20 mouse cellular contexts compared by ENCODE assay signal in the genomic region with DNA sequence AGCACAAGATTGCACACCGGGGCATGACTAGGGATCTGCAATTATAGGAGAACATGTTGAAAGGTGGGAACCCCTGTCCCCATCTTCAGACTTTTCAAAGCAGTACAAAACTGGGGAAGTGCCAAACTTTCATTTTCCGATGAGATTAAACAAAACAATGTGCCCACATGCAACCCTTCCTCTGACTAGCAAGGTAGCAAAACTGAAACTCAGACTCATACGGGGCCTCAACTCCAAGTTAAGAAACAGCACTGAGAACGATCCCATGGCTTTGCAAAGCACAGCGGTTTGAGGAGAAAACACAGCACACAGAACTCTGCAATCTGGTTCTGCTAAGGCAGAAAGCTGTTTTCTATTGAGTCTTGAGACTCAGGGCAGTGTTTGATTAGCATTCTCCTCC.
DNase-seq lines count a peak whose midpoint lies in the region; ATAC-seq and TF ChIP-seq lines count a peak whose summit lies in the region.
"Had no signal": no experiment of that assay in that cellular context is flagged by ENCODE, and none has a peak within 500 bp of the region (broad histone marks: within the 10 kb centered on the region; RNA-seq: fewer than 3 reads in every experiment).

No protein-coding gene starts in this region.

- peaks cover 4% of the 10 kb centered on the region; the same call in 1 of the 2 replicates for H3K9me3 ChIP-seq in embryonic facial prominence, embryonic 13.5 days
- no peaks in the 10 kb centered on the region for H3K9me3 ChIP-seq in embryonic facial prominence, embryonic 10.5 days
- no peaks in the 10 kb centered on the region for H3K9me3 ChIP-seq in MEL (replicated peaks; ENCODE audit: insufficient read depth, low read length)
- H3K9me3 ChIP-seq in embryonic facial prominence, embryonic 14.5 days (ENCODE audit: control insufficient read depth, low read length), result no peaks in the 10 kb centered on the region

- ATAC-seq in embryonic facial prominence, embryonic 13.5 days (ENCODE audit: insufficient number of reproducible peaks, insufficient read depth, low FRiP score, low TSS enrichment, low read depth), result no peak
- no peak for ATAC-seq in embryonic facial prominence, embryonic 14.5 days (ENCODE audit: low read depth)
- ATAC-seq: forebrain, embryonic 14.5 days; forebrain, embryonic 16.5 days had no signal

- no peak overlapping the region for H3K4me2 ChIP-seq in embryonic facial prominence, embryonic 13.5 days
- H3K4me2 ChIP-seq in embryonic facial prominence, embryonic 14.5 days (ENCODE audit: low read depth, low read length), result no peak overlapping the region
- H3K4me2 ChIP-seq in myocyte (ENCODE audit: low read depth), result peak overlapping the region; percentile 12

- TF ChIP-seq CTCF in MEL (IDR thresholded peaks at IDR 0.05 in 2 of 3, conservative IDR thresholded peaks at IDR 0.05 in 1 of 3; ENCODE audit: control insufficient read depth in 1 of 3, insufficient read depth in 1 of 3, low read depth in 2 of 3, low read length in 3 of 3, poor library complexity in 1 of 3, severe bottlenecking in 1 of 3), result no peak
- no peak for TF ChIP-seq CTCF in left cerebral cortex, adult 2 months (IDR thresholded peaks at IDR 0.05)

- no peak overlapping the region for H3ac ChIP-seq in myocyte (ENCODE audit: control insufficient read depth, insufficient read length)

- no peaks in the 10 kb centered on the region for H3K36me3 ChIP-seq in embryonic facial prominence, embryonic 13.5 days
- H3K36me3 ChIP-seq in embryonic facial prominence, embryonic 10.5 days (replicated peaks), result no peaks in the 10 kb centered on the region
- H3K36me3 ChIP-seq in MEL (ENCODE audit: control insufficient read depth in 1 of 2, insufficient read depth in 2 of 2, low read length in 2 of 2) (no peaks in the 10 kb centered on the region), myocyte (ENCODE audit: control insufficient read depth, insufficient read depth) (no peaks in the 10 kb centered on the region)
- H3K36me3 ChIP-seq in embryonic facial prominence, embryonic 14.5 days (ENCODE audit: control insufficient read depth, insufficient read depth, low read length), result no peaks in the 10 kb centered on the region

- WGBS in embryonic facial prominence, embryonic 13.5 days, result 48% methylated on average over 5 of the region's 5 CpGs
- WGBS in embryonic facial prominence, embryonic 10.5 days, result 87% methylated on average over 5 of the region's 5 CpGs
- 62% methylated on average over 5 of the region's 5 CpGs for WGBS in embryonic facial prominence, embryonic 14.5 days

- TF ChIP-seq EP300 in MEL (IDR thresholded peaks at IDR 0.05; ENCODE audit: low read depth in 1 of 2, low read length in 2 of 2), result no peak

- H3K79me2 ChIP-seq in MEL (ENCODE audit: control insufficient read depth, insufficient read depth, low read length, poor library complexity) (no peaks in the 10 kb centered on the region), myocyte (ENCODE audit: control insufficient read depth, insufficient read depth) (no peaks in the 10 kb centered on the region)

- TF ChIP-seq RAD21 in MEL (IDR thresholded peaks at IDR 0.05; ENCODE audit: low read depth, low read length), result no peak

- intact Hi-C loops in left cerebral cortex, adult 2 months (cut with DNase I), result no loop called here

- H3K27ac ChIP-seq in embryonic facial prominence, embryonic 13.5 days, result peak overlapping the region; percentile 48; the same call in 1 of the 2 replicates
- H3K27ac ChIP-seq in embryonic facial prominence, embryonic 10.5 days (replicated peaks), result no peak overlapping the region
- no peak overlapping the region for H3K27ac ChIP-seq in MEL (ENCODE audit: control insufficient read depth, low read depth, low read length)
- H3K27ac ChIP-seq in embryonic facial prominence, embryonic 14.5 days (replicated peaks; ENCODE audit: low read depth, low read length), result peak overlapping the region; percentile 34; the same call in 1 of the 2 replicates
- H3K27ac ChIP-seq in left cerebral cortex, adult 2 months, result no peak overlapping the region

- H3K4me3 ChIP-seq in embryonic facial prominence, embryonic 13.5 days, result no peak overlapping the region
- no peak overlapping the region for H3K4me3 ChIP-seq in embryonic facial prominence, embryonic 10.5 days
- H3K4me3 ChIP-seq in MEL (ENCODE audit: control insufficient read depth in 1 of 2, insufficient read depth in 1 of 2, low read depth in 2 of 2, low read length in 2 of 2) (no peak overlapping the region; a peak in 1 of 4 replicates), myocyte (no peak overlapping the region)
- H3K4me3 ChIP-seq in embryonic facial prominence, embryonic 14.5 days (ENCODE audit: low read depth, low read length), result no peak overlapping the region
- H3K4me3 ChIP-seq in left cerebral cortex, adult 2 months, result no peak overlapping the region

- TF ChIP-seq POLR2A in MEL (IDR thresholded peaks at IDR 0.05; ENCODE audit: control insufficient read depth in 1 of 2, insufficient read depth in 1 of 2, low read depth in 1 of 2, low read length in 2 of 2, poor library complexity in 1 of 2) (no peak), myocyte (IDR thresholded peaks at IDR 0.05; ENCODE audit: insufficient read length, low read depth) (no peak)

- no peaks in the 10 kb centered on the region for H3K27me3 ChIP-seq in embryonic facial prominence, embryonic 13.5 days
- H3K27me3 ChIP-seq in embryonic facial prominence, embryonic 10.5 days (replicated peaks; ENCODE audit: low read depth, poor library complexity, severe bottlenecking), result no peaks in the 10 kb centered on the region
- H3K27me3 ChIP-seq in MEL (ENCODE audit: control insufficient read depth in 1 of 2, insufficient read depth in 2 of 2, low read length in 2 of 2), result no peaks in the 10 kb centered on the region
- H3K27me3 ChIP-seq in embryonic facial prominence, embryonic 14.5 days (replicated peaks; ENCODE audit: control insufficient read depth, insufficient read depth, low read length), result no peaks in the 10 kb centered on the region
- H3K27me3 ChIP-seq in myocyte (ENCODE audit: control insufficient read depth, insufficient read depth, insufficient read length), result no peaks in the 10 kb centered on the region

- no peak overlapping the region for H3K9ac ChIP-seq in embryonic facial prominence, embryonic 13.5 days
- no peak overlapping the region for H3K9ac ChIP-seq in MEL (ENCODE audit: control insufficient read depth, low read depth, low read length, poor library complexity, severe bottlenecking)
- no peak overlapping the region for H3K9ac ChIP-seq in embryonic facial prominence, embryonic 14.5 days (ENCODE audit: low read depth, low read length)

- no peak for DNase-seq in embryonic facial prominence, embryonic 10.5 days (ENCODE audit: low spot score)
- DNase-seq in MEL (ENCODE audit: low read depth, low spot score), result peak; percentile 1
- no peak for DNase-seq in embryonic facial prominence, embryonic 14.5 days (ENCODE audit: low spot score)
- DNase-seq in embryo, embryonic 9.5 days (ENCODE audit: extremely low spot score), result no peak
- no peak for DNase-seq in left cerebral cortex, adult 2 months (ENCODE audit: extremely low spot score in 1 of 2, low spot score in 2 of 2)
- no peak for DNase-seq in urinary bladder, postnatal 10 days (ENCODE audit: low spot score)
- DNase-seq: adrenal gland, adult 2 months; adrenal gland, postnatal 10 days; adrenal gland, postnatal 25 days; cerebellum, adult 11 months; cerebellum, adult 18-20 months; cerebellum, adult 8-10 months; cerebellum, adult 9-11 months; cerebellum, postnatal 14 days; cerebellum, postnatal 36 days; embryo, embryonic 11 days had no signal

- peaks cover 27% of the 10 kb centered on the region for H3K4me1 ChIP-seq in embryonic facial prominence, embryonic 13.5 days
- H3K4me1 ChIP-seq in embryonic facial prominence, embryonic 10.5 days, result peaks cover 4% of the 10 kb centered on the region; the same call in 1 of the 2 replicates
- no peaks in the 10 kb centered on the region for H3K4me1 ChIP-seq in MEL (ENCODE audit: control insufficient read depth in 1 of 2, insufficient read depth in 2 of 2, low read length in 2 of 2)
- 0 out of 2 replicates have a peak, but pooled peaks cover 4% of the 10 kb centered on the region for H3K4me1 ChIP-seq in embryonic facial prominence, embryonic 14.5 days (ENCODE audit: control insufficient read depth, insufficient read depth, low read length)

TF ChIP-seq in MEL, 35 proteins besides CTCF, POLR2A, EP300 and RAD21 (continues in another document):
- TF ChIP-seq ETS1 (IDR thresholded peaks at IDR 0.05; ENCODE audit: low read depth, low read length) (no peak), MAZ (IDR thresholded peaks at IDR 0.05; ENCODE audit: low read depth, low read length) (no peak), USF2 (IDR thresholded peaks at IDR 0.05; ENCODE audit: borderline replicate concordance in 1 of 2, insufficient read depth in 1 of 2, low read depth in 1 of 2, low read length in 2 of 2) (no peak), POLR2AphosphoS2 (IDR thresholded peaks at IDR 0.05; ENCODE audit: low read length) (no peak), SIN3A (IDR thresholded peaks at IDR 0.05; ENCODE audit: low read length) (no peak), KAT2A (conservative IDR thresholded peaks at IDR 0.05; ENCODE audit: low read depth, low read length) (no peak), GATA1 (IDR thresholded peaks at IDR 0.05; ENCODE audit: low read depth, low read length) (no peak), BHLHE40 (IDR thresholded peaks at IDR 0.05; ENCODE audit: borderline replicate concordance, low read depth, low read length) (no peak), CHD2 (IDR thresholded peaks at IDR 0.05; ENCODE audit: low read length) (no peak), ZMIZ1 (IDR thresholded peaks at IDR 0.05; ENCODE audit: low read depth, low read length) (no peak), POLR2AphosphoS5 (IDR thresholded peaks at IDR 0.05; ENCODE audit: borderline replicate concordance, low read depth, low read length) (no peak)

TF ChIP-seq in myocyte, 11 proteins besides CTCF, POLR2A, EP300 and RAD21:
- no peak for TF ChIP-seq CEBPB (IDR thresholded peaks at IDR 0.05; ENCODE audit: insufficient read depth, poor library complexity, severe bottlenecking)
- no peak for TF ChIP-seq E2F4 (IDR thresholded peaks at IDR 0.05; ENCODE audit: insufficient read depth)
- TF ChIP-seq TCF3 (IDR thresholded peaks at IDR 0.05; ENCODE audit: insufficient read length, low read depth), result no peak
- TF ChIP-seq POLR2AphosphoS2 (IDR thresholded peaks at IDR 0.05; ENCODE audit: insufficient read length, low read depth), result no peak
- no peak for TF ChIP-seq MYOD1 (IDR thresholded peaks at IDR 0.05; ENCODE audit: control insufficient read depth in 1 of 3, insufficient read length in 2 of 3, low read depth in 2 of 3)
- no peak for TF ChIP-seq MAX (IDR thresholded peaks at IDR 0.05; ENCODE audit: low read depth)
- TF ChIP-seq MYOG (IDR thresholded peaks at IDR 0.05; ENCODE audit: control insufficient read depth in 1 of 3, insufficient read depth in 1 of 3, insufficient read length in 2 of 3, low read depth in 2 of 3), result no peak
- no peak for TF ChIP-seq REST (IDR thresholded peaks at IDR 0.05; ENCODE audit: insufficient read depth, insufficient read length)
- no peak for TF ChIP-seq SRF (IDR thresholded peaks at IDR 0.05; ENCODE audit: control insufficient read depth, insufficient read length, low read depth)
- no peak for TF ChIP-seq USF1 (IDR thresholded peaks at IDR 0.05; ENCODE audit: low read depth)
- TF ChIP-seq TCF12 (IDR thresholded peaks at IDR 0.05; ENCODE audit: insufficient read depth, poor library complexity, severe bottlenecking), result no peak

Comparison
In these comparisons a context has a peak if more than half of its experiments do, and no peak if none do; other contexts are left out.
1. H3K27ac ChIP-seq: peak in embryonic facial prominence, embryonic 13.5 days (single experiment) and embryonic facial prominence, embryonic 14.5 days (single experiment); none in embryonic facial prominence, embryonic 10.5 days (single experiment), MEL (single experiment) and left cerebral cortex, adult 2 months (single experiment).